Mouse (Mus musculus) hematopoietic stem cell, adult 5-6 weeks (primary cell): ENCODE measurements around the gene Mapk8ip2. TPM values are rescaled to one million over a fixed set of nuclear protein-coding genes. Genes with fewer than 3 reads are reported as not detected.

Experiments
- ATAC-seq, 2 experiments: fragments of 125-278 bp in 1 of 2; replicated peaks in 1 of 2; 2 replicates each; pipeline ENCODE4 v1.8.0; 2016 to 2017; ENCODE audit warnings: inconsistent platforms in 2 of 2, mild to moderate bottlenecking in 2 of 2, moderate number of reproducible peaks in 2 of 2, low read depth in 1 of 2, moderate TSS enrichment in 1 of 2; ENCODE audit not compliant: low FRiP score in 2 of 2, poor library complexity in 2 of 2, severe bottlenecking in 2 of 2, insufficient read depth in 1 of 2, low TSS enrichment in 1 of 2
- total RNA-seq: library from RNA; stranded (forward); fragments of 172-1452, 232-1000 nt; gene quantifications from 2 replicates; pipeline ENCODE4 v1.2.3, GENCODE M21; 2017

Gene Mapk8ip2
- total RNA-seq, 1 experiment from 2014 or later, result not detected

GRCm38 (mm10) chr15:89499784-89500220 lies 46.1 kb downstream of the Mapk8ip2 start:
- ATAC-seq, result no peak

GRCm38 (mm10) chr15:89500221-89500791 lies 46.6 kb downstream of the Mapk8ip2 start:
- no peak for ATAC-seq

- no peak for ATAC-seq
Measured at GRCm38 (mm10) chr15:89501321-89501720, 47.6 kb downstream of the Mapk8ip2 start.

- no peak for ATAC-seq
Measured at GRCm38 (mm10) chr15:89504838-89505237, 51.1 kb downstream of the Mapk8ip2 start.

GRCm38 (mm10) chr15:89507751-89508150 lies 54.0 kb downstream of the Mapk8ip2 start:
- no peak for ATAC-seq

GRCm38 (mm10) chr15:89512679-89513078 lies 59.0 kb downstream of the Mapk8ip2 start:
- no peak; a peak in 1 of 4 replicates for ATAC-seq

Other genes starting within 250 kb of the Mapk8ip2 start
- 29.1 and 53.6 TPM in 2 replicates for gene Ppp6r2, start 242.4 kb upstream of the Mapk8ip2 start, total RNA-seq
- gene Sbf1, start 138.6 kb upstream of the Mapk8ip2 start, total RNA-seq, result 69.9 and 76.7 TPM in 2 replicates
- not detected in 2 replicates for gene Adm2, start 131.2 kb upstream of the Mapk8ip2 start, total RNA-seq
- not detected in 2 replicates for gene Miox, start 119.5 kb upstream of the Mapk8ip2 start, total RNA-seq
- gene Lmf2, start 98.3 kb upstream of the Mapk8ip2 start, total RNA-seq, result 15.7 and 17.2 TPM in 2 replicates
- 102 and 104 TPM in 2 replicates for gene Ncaph2, start 98.2 kb upstream of the Mapk8ip2 start, total RNA-seq
- 19.7 and 26.6 TPM in 2 replicates for gene Sco2, start 80.1 kb upstream of the Mapk8ip2 start, total RNA-seq
- gene Tymp, start 76.9 kb upstream of the Mapk8ip2 start, total RNA-seq, result not detected in 2 replicates
- gene Odf3b, start 74.6 kb upstream of the Mapk8ip2 start, total RNA-seq, result 11.7 and 21.6 TPM in 2 replicates
- 0.10 and 0.38 TPM in 2 replicates for gene Klhdc7b, start 69.0 kb upstream of the Mapk8ip2 start, total RNA-seq
- gene Syce3, start 43.4 kb upstream of the Mapk8ip2 start, total RNA-seq, result not detected in 2 replicates
- 1.3 TPM in 1 of 2 replicates, not detected in the other for gene Cpt1b, start 28.1 kb upstream of the Mapk8ip2 start, total RNA-seq
- 4.9 and 13.3 TPM in 2 replicates for gene C730034F03Rik, start 24.3 kb upstream of the Mapk8ip2 start, total RNA-seq
- gene Gm44502, start 24.2 kb upstream of the Mapk8ip2 start, total RNA-seq, result not detected in 2 replicates
- 29.7 and 32.6 TPM in 2 replicates for gene Chkb, start 24.0 kb upstream of the Mapk8ip2 start, total RNA-seq
- 7.1 and 11.3 TPM in 2 replicates for gene Arsa, start 23.5 kb downstream of the Mapk8ip2 start, total RNA-seq
- 4.5 and 12.2 TPM in 2 replicates for gene Shank3, start 45.7 kb downstream of the Mapk8ip2 start, total RNA-seq
- 0.75 TPM in 1 of 2 replicates, not detected in the other for gene Acr, start 114.4 kb downstream of the Mapk8ip2 start, total RNA-seq
- 13.0 TPM in 2 replicates for gene Rabl2, start 138.0 kb downstream of the Mapk8ip2 start, total RNA-seq